Mouse (Mus musculus): ENCODE results near the gene Lrrc8d. TPM values are rescaled to one million over a fixed set of nuclear protein-coding genes. Genes with fewer than 3 reads are reported as not detected.

Lrrc8d gene
- polyA plus RNA-seq, 1 experiment from 2014 or later: 9.7 TPM

- Histone ChIP-seq H3K27me3 (ENCODE audit: control insufficient read depth, insufficient read depth, low read length) (no peaks in the 10 kb centered on the region), H3K27ac (ENCODE audit: low read length) (peak overlapping the region; percentile 7), H3K9me3 (replicated peaks; ENCODE audit: control insufficient read depth, low read length) (no peaks in the 10 kb centered on the region), H3K4me2 (ENCODE audit: low read depth, low read length) (no peak overlapping the region), H3K36me3 (ENCODE audit: control insufficient read depth, insufficient read depth, low read length) (no peaks in the 10 kb centered on the region), H3K4me1 (ENCODE audit: control insufficient read depth, insufficient read depth, low read length) (peaks cover 62% of the 10 kb centered on the region), H3K4me3 (replicated peaks; ENCODE audit: low read length) (no peak overlapping the region), H3K9ac (ENCODE audit: low read length) (no peak overlapping the region)
- ATAC-seq (ENCODE audit: insufficient read depth, low FRiP score): no peak
- 27% methylated on average over 5 of the region's 5 CpGs for WGBS
These were observed 90.0 kb downstream of the Lrrc8d start for GRCm38 (mm10) chr5:105789801-105790200.

DNA sequence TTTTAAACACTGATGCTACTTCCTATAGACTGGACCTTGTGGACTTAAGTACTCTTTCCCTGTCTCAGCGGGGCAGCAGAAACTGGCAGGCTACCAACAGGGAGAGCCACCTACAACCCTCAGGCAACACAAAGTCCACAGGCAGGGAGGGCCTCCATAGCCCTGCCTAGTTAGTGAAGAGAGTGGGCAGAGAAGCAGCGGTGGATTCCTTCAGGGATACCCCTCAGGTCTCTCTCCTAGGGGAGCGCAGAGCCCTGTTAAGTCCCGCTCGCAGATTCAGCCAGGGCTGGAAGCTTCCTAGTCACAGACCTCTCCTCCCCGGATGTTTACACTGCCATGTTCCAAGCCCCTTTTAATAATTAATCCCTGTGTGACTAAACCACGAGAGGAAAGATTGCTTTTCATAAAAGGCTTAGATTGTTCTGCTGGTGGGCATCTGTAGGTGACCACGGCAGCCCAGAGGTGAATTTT is 92.6 kb downstream of the Lrrc8d start:
- H3K9me3 ChIP-seq (replicated peaks; ENCODE audit: control insufficient read depth, low read length): no peaks in the 10 kb centered on the region
- H3K27ac ChIP-seq (ENCODE audit: low read length): peak overlapping the region; percentile 82
- H3K4me2 ChIP-seq (ENCODE audit: low read depth, low read length): peak overlapping the region; percentile 58
- peaks cover 45% of the 10 kb centered on the region for H3K4me1 ChIP-seq (ENCODE audit: control insufficient read depth, insufficient read depth, low read length)
- H3K27me3 ChIP-seq (ENCODE audit: control insufficient read depth, insufficient read depth, low read length): no peaks in the 10 kb centered on the region
- 12% methylated on average over 8 of the region's 8 CpGs for WGBS
- peak overlapping the region; percentile 27 for H3K4me3 ChIP-seq (replicated peaks; ENCODE audit: low read length)
- no peaks in the 10 kb centered on the region for H3K36me3 ChIP-seq (ENCODE audit: control insufficient read depth, insufficient read depth, low read length)
- peak overlapping the region; percentile 64 for H3K9ac ChIP-seq (ENCODE audit: low read length)
- peak; percentile 77 for ATAC-seq (ENCODE audit: insufficient read depth, low FRiP score)

- 21% methylated on average over 13 of the region's 13 CpGs for WGBS
- peak overlapping the region; percentile 82 for H3K27ac ChIP-seq (ENCODE audit: low read length)
- H3K36me3 ChIP-seq (ENCODE audit: control insufficient read depth, insufficient read depth, low read length): no peaks in the 10 kb centered on the region
- H3K27me3 ChIP-seq (ENCODE audit: control insufficient read depth, insufficient read depth, low read length): no peaks in the 10 kb centered on the region
- peak overlapping the region; percentile 58 for H3K4me2 ChIP-seq (ENCODE audit: low read depth, low read length)
- H3K9ac ChIP-seq (ENCODE audit: low read length): peak overlapping the region; percentile 64
- H3K4me3 ChIP-seq (replicated peaks; ENCODE audit: low read length): peak overlapping the region; percentile 27
- peak; percentile 53; the same call in 1 of the 2 replicates for ATAC-seq (ENCODE audit: insufficient read depth, low FRiP score)
- H3K9me3 ChIP-seq (replicated peaks; ENCODE audit: control insufficient read depth, low read length): no peaks in the 10 kb centered on the region
- H3K4me1 ChIP-seq (ENCODE audit: control insufficient read depth, insufficient read depth, low read length): peaks cover 39% of the 10 kb centered on the region
These were observed 93.2 kb downstream of the Lrrc8d start for GRCm38 (mm10) chr5:105792853-105793547.

- no peak for ATAC-seq (ENCODE audit: insufficient read depth, low FRiP score)
- peak overlapping the region; percentile 82 for H3K27ac ChIP-seq (ENCODE audit: low read length)
- H3K9me3 ChIP-seq (replicated peaks; ENCODE audit: control insufficient read depth, low read length): no peaks in the 10 kb centered on the region
- no peak overlapping the region for H3K9ac ChIP-seq (ENCODE audit: low read length)
- 51% methylated on average over 5 of the region's 5 CpGs for WGBS
- no peak overlapping the region for H3K4me3 ChIP-seq (replicated peaks; ENCODE audit: low read length)
- H3K36me3 ChIP-seq (ENCODE audit: control insufficient read depth, insufficient read depth, low read length): no peaks in the 10 kb centered on the region
- H3K4me2 ChIP-seq (ENCODE audit: low read depth, low read length): no peak overlapping the region
- no peaks in the 10 kb centered on the region for H3K27me3 ChIP-seq (ENCODE audit: control insufficient read depth, insufficient read depth, low read length)
- H3K4me1 ChIP-seq (ENCODE audit: control insufficient read depth, insufficient read depth, low read length): peaks cover 33% of the 10 kb centered on the region
These were observed 93.8 kb downstream of the Lrrc8d start for GRCm38 (mm10) chr5:105793548-105793940.

DNA sequence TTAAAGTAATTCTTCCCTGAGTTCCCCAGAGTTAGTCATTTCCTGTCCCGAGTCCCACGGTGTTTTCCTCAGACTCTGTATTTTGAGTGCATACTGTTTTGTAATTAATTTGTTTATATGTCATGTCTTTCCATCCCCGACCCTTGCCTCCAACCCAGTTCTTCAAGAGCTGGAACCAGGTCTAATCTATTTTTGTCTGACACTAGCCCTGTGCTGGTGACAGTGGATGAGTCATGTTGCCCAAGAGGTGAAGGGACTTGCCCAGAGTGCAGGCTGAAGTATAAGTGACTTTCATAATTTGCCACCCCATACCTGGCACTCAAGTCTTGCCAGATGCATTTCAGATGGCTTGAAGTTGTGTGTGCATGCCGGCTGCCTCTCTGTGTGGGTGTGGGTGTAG is 98.7 kb downstream of the Lrrc8d start:
- Histone ChIP-seq H3K4me1 (ENCODE audit: control insufficient read depth, insufficient read depth, low read length) (peaks cover 27% of the 10 kb centered on the region), H3K9me3 (replicated peaks; ENCODE audit: control insufficient read depth, low read length) (no peaks in the 10 kb centered on the region), H3K4me3 (replicated peaks; ENCODE audit: low read length) (no peak overlapping the region), H3K27ac (ENCODE audit: low read length) (no peak overlapping the region), H3K9ac (ENCODE audit: low read length) (no peak overlapping the region), H3K36me3 (ENCODE audit: control insufficient read depth, insufficient read depth, low read length) (no peaks in the 10 kb centered on the region), H3K27me3 (ENCODE audit: control insufficient read depth, insufficient read depth, low read length) (no peaks in the 10 kb centered on the region), H3K4me2 (ENCODE audit: low read depth, low read length) (no peak overlapping the region)
- WGBS: 64% methylated on average over 4 of the region's 4 CpGs
- no peak for ATAC-seq (ENCODE audit: insufficient read depth, low FRiP score)

GRCm38 (mm10) chr5:105799850-105800635 is 100.3 kb downstream of the Lrrc8d start:
- Histone ChIP-seq H3K27me3 (ENCODE audit: control insufficient read depth, insufficient read depth, low read length) (no peaks in the 10 kb centered on the region), H3K4me3 (replicated peaks; ENCODE audit: low read length) (no peak overlapping the region), H3K36me3 (ENCODE audit: control insufficient read depth, insufficient read depth, low read length) (no peaks in the 10 kb centered on the region), H3K9ac (ENCODE audit: low read length) (no peak overlapping the region), H3K4me2 (ENCODE audit: low read depth, low read length) (no peak overlapping the region), H3K9me3 (replicated peaks; ENCODE audit: control insufficient read depth, low read length) (no peaks in the 10 kb centered on the region), H3K27ac (ENCODE audit: low read length) (peak overlapping the region; percentile 66), H3K4me1 (ENCODE audit: control insufficient read depth, insufficient read depth, low read length) (peaks cover 24% of the 10 kb centered on the region)
- no peak for ATAC-seq (ENCODE audit: insufficient read depth, low FRiP score)
- WGBS: 29% methylated on average over 13 of the region's 13 CpGs

DNA sequence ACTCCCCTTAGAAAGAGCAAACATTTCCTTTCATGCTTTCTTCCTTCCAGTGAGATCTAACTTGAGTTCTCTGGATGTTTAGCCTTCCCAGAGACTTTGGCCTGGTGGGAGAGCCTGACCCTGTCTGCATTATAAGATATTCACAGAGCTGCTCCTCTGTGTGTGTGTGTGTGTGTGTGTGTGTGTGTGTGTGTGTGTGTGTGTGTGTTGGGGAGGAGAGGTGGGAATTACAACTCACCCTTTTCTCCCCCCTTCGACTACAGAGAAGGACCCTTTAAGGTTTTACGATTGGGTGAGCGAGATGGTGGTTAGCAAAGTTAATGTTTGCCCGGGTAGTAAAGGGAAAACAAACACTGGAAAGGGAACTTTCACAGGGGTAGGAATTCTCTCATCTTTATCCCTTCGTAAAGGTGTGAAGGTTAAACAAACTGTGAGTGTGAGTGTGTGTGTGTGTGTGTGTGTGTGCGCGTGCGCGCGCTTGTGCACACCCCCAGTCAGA is 101.3 kb downstream of the Lrrc8d start:
- H3K36me3 ChIP-seq (ENCODE audit: control insufficient read depth, insufficient read depth, low read length): no peaks in the 10 kb centered on the region
- H3K27me3 ChIP-seq (ENCODE audit: control insufficient read depth, insufficient read depth, low read length): no peaks in the 10 kb centered on the region
- peak overlapping the region; percentile 66 for H3K27ac ChIP-seq (ENCODE audit: low read length)
- H3K4me2 ChIP-seq (ENCODE audit: low read depth, low read length): no peak overlapping the region
- 64% methylated on average over 10 of the region's 10 CpGs for WGBS
- H3K4me3 ChIP-seq (replicated peaks; ENCODE audit: low read length): no peak overlapping the region
- no peaks in the 10 kb centered on the region for H3K9me3 ChIP-seq (replicated peaks; ENCODE audit: control insufficient read depth, low read length)
- peak; percentile 74; the same call in 1 of the 2 replicates for ATAC-seq (ENCODE audit: insufficient read depth, low FRiP score)
- peaks cover 24% of the 10 kb centered on the region for H3K4me1 ChIP-seq (ENCODE audit: control insufficient read depth, insufficient read depth, low read length)
- no peak overlapping the region for H3K9ac ChIP-seq (ENCODE audit: low read length)

DNA sequence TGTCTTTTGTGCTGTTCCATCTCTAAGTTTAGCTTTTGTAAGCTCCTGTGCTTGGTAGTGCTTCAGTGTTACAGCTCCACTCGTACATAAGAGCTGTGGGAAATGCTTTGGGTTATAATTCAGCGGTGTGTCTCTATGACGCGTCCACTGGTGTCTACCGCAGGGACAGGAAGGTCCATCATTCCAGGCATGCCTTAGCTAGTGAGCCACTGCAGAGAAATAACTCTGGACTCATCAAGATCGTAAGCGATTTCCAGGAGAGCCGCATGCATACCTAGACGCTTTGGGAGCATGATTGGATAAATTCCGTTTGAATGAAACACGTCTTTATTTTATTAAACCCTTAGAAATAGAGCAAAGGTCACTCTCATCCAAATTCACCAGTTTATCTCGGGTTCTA is 106.2 kb downstream of the Lrrc8d start:
- Histone ChIP-seq H3K4me1 (ENCODE audit: control insufficient read depth, insufficient read depth, low read length) (peaks cover 10% of the 10 kb centered on the region; the same call in 1 of the 2 replicates), H3K36me3 (ENCODE audit: control insufficient read depth, insufficient read depth, low read length) (no peaks in the 10 kb centered on the region), H3K4me3 (replicated peaks; ENCODE audit: low read length) (no peak overlapping the region), H3K27me3 (ENCODE audit: control insufficient read depth, insufficient read depth, low read length) (no peaks in the 10 kb centered on the region), H3K27ac (ENCODE audit: low read length) (no peak overlapping the region), H3K4me2 (ENCODE audit: low read depth, low read length) (no peak overlapping the region), H3K9ac (ENCODE audit: low read length) (no peak overlapping the region), H3K9me3 (replicated peaks; ENCODE audit: control insufficient read depth, low read length) (no peaks in the 10 kb centered on the region)
- WGBS: 87% methylated on average over 12 of the region's 12 CpGs
- no peak for ATAC-seq (ENCODE audit: insufficient read depth, low FRiP score)

- Histone ChIP-seq H3K9ac (ENCODE audit: low read length) (no peak overlapping the region), H3K27ac (ENCODE audit: low read length) (no peak overlapping the region), H3K4me1 (ENCODE audit: control insufficient read depth, insufficient read depth, low read length) (no peaks in the 10 kb centered on the region), H3K27me3 (ENCODE audit: control insufficient read depth, insufficient read depth, low read length) (no peaks in the 10 kb centered on the region), H3K9me3 (replicated peaks; ENCODE audit: control insufficient read depth, low read length) (peaks cover 7% of the 10 kb centered on the region), H3K4me3 (replicated peaks; ENCODE audit: low read length) (no peak overlapping the region), H3K4me2 (ENCODE audit: low read depth, low read length) (no peak overlapping the region), H3K36me3 (ENCODE audit: control insufficient read depth, insufficient read depth, low read length) (peaks cover 13% of the 10 kb centered on the region)
- 65% methylated on average over 7 of the region's 7 CpGs for WGBS
- ATAC-seq (ENCODE audit: insufficient read depth, low FRiP score): no peak
These were observed 107.7 kb downstream of the Lrrc8d start for GRCm38 (mm10) chr5:105807461-105807860.

Data from stomach, embryonic 16.5 days (tissue).